7 mouse cellular contexts compared by ENCODE assay signal in genomic region chr11:45008078-45008477, GRCm38 (mm10).
A peak's percentile ranks its signal among the peaks of the same experiment; 100 is the strongest.
DNase-seq lines count a peak whose midpoint lies in the region; ATAC-seq lines count a peak whose summit lies in the region.

No protein-coding gene starts in this region.

- peak overlapping the region; percentile 25; the same call in 1 of the 2 replicates for H3K4me2 ChIP-seq in embryonic facial prominence, embryonic 11.5 days (ENCODE audit: low read depth, low read length)
- peak overlapping the region; percentile 31; the same call in 1 of the 2 replicates for H3K4me2 ChIP-seq in kidney, embryonic 14.5 days (replicated peaks; ENCODE audit: low read depth, low read length)
- peak overlapping the region; percentile 43 for H3K4me2 ChIP-seq in limb, embryonic 15.5 days

- no peaks in the 10 kb centered on the region for H3K36me3 ChIP-seq in embryonic facial prominence, embryonic 11.5 days (replicated peaks; ENCODE audit: control insufficient read depth, insufficient read depth, low read depth, low read length)
- H3K36me3 ChIP-seq in kidney, embryonic 14.5 days (ENCODE audit: control insufficient read depth, insufficient read depth, low read length): no peaks in the 10 kb centered on the region
- no peaks in the 10 kb centered on the region for H3K36me3 ChIP-seq in limb, embryonic 15.5 days

- no peaks in the 10 kb centered on the region for H3K27me3 ChIP-seq in embryonic facial prominence, embryonic 11.5 days (ENCODE audit: control insufficient read depth, insufficient read depth, low read length)
- H3K27me3 ChIP-seq in kidney, embryonic 14.5 days (ENCODE audit: control insufficient read depth, insufficient read depth, low read length): no peaks in the 10 kb centered on the region
- H3K27me3 ChIP-seq in limb, embryonic 15.5 days: no peaks in the 10 kb centered on the region

- no peaks in the 10 kb centered on the region; the same call in 1 of the 2 replicates for H3K4me1 ChIP-seq in embryonic facial prominence, embryonic 11.5 days (ENCODE audit: control insufficient read depth, insufficient read depth, low read length)
- 0 out of 2 replicates have a peak, but pooled peaks cover under 1% of the 10 kb centered on the region for H3K4me1 ChIP-seq in kidney, embryonic 14.5 days (ENCODE audit: control insufficient read depth, insufficient read depth, low read length)
- H3K4me1 ChIP-seq in limb, embryonic 15.5 days: peaks cover 13% of the 10 kb centered on the region

- no peak overlapping the region; the same call in 1 of the 2 replicates for H3K9ac ChIP-seq in embryonic facial prominence, embryonic 11.5 days (replicated peaks; ENCODE audit: low read length)
- no peak overlapping the region for H3K9ac ChIP-seq in kidney, embryonic 14.5 days (ENCODE audit: low read depth, low read length)
- no peak overlapping the region for H3K9ac ChIP-seq in limb, embryonic 15.5 days

- DNase-seq in adrenal gland, adult 8-10 months: peak; percentile 47
- peak; percentile 90 for DNase-seq in embryonic facial prominence, embryonic 11.5 days (ENCODE audit: low spot score)
- DNase-seq in heart, adult 8-10 months (ENCODE audit: low spot score): peak; percentile 84
- DNase-seq in spleen, postnatal 36 days (ENCODE audit: low spot score in 2 of 2): peak; percentile 77 to 81

- H3K27ac ChIP-seq in embryonic facial prominence, embryonic 11.5 days (replicated peaks; ENCODE audit: low read depth, low read length): no peak overlapping the region
- no peak overlapping the region for H3K27ac ChIP-seq in kidney, embryonic 14.5 days (ENCODE audit: low read depth, low read length)
- no peak overlapping the region for H3K27ac ChIP-seq in limb, embryonic 15.5 days

- no peak for ATAC-seq in embryonic facial prominence, embryonic 11.5 days (replicated peaks; ENCODE audit: insufficient number of reproducible peaks, low FRiP score, low TSS enrichment, low read depth)
- peak; percentile 35; the same call in 1 of the 2 replicates for ATAC-seq in kidney, embryonic 14.5 days (ENCODE audit: low FRiP score, low TSS enrichment)
- ATAC-seq in limb, embryonic 15.5 days (ENCODE audit: insufficient number of reproducible peaks, low FRiP score, low TSS enrichment, low read depth): no peak
- 0 out of 2 replicates have a peak, but pooled peaks have one; percentile 47 for ATAC-seq in monocyte, adult 5-6 weeks (replicated peaks; ENCODE audit: insufficient number of reproducible peaks, low FRiP score, low TSS enrichment, poor library complexity, severe bottlenecking)

- H3K4me3 ChIP-seq in embryonic facial prominence, embryonic 11.5 days (ENCODE audit: low read depth, low read length): no peak overlapping the region
- H3K4me3 ChIP-seq in kidney, embryonic 14.5 days (ENCODE audit: low read length): no peak overlapping the region
- H3K4me3 ChIP-seq in limb, embryonic 15.5 days: peak overlapping the region; percentile 17; the same call in 1 of the 2 replicates

- no peaks in the 10 kb centered on the region for H3K9me3 ChIP-seq in embryonic facial prominence, embryonic 11.5 days (replicated peaks; ENCODE audit: control insufficient read depth, low read length)
- no peaks in the 10 kb centered on the region for H3K9me3 ChIP-seq in kidney, embryonic 14.5 days (ENCODE audit: control insufficient read depth, low read length)
- no peaks in the 10 kb centered on the region for H3K9me3 ChIP-seq in limb, embryonic 15.5 days

- WGBS in embryonic facial prominence, embryonic 11.5 days: 4% methylated on average over 7 of the region's 7 CpGs
- 3% methylated on average over 7 of the region's 7 CpGs for WGBS in kidney, embryonic 14.5 days
- WGBS in limb, embryonic 15.5 days: 7% methylated on average over 7 of the region's 7 CpGs

Comparison
In these comparisons a context has a peak if more than half of its experiments do, and no peak if none do; other contexts are left out.
1. ATAC-seq: peak in kidney, embryonic 14.5 days (single experiment) and monocyte, adult 5-6 weeks (single experiment); none in embryonic facial prominence, embryonic 11.5 days (single experiment) and limb, embryonic 15.5 days (single experiment).
2. Peak in every context shown above with its lines, with median percentiles within 50 percentile points of each other: DNase-seq and H3K4me2 ChIP-seq.